Mouse (Mus musculus) CH12.LX (cell line): Measurements from ENCODE around the gene Gm4969. TPM values are rescaled to one million over a fixed set of nuclear protein-coding genes. Genes with fewer than 3 reads are reported as not detected.

Experiments
- DNase-seq: peaks from one replicate; pipeline ENCODE4 v3.0.0-alpha.2; 2013; ENCODE audit errors: extremely low read depth
- H3K27ac ChIP-seq: 2 replicates; pipeline ENCODE4 v1.5.1; 2012; ENCODE audit warnings: low read depth, mild to moderate bottlenecking, control low read depth, moderate library complexity; ENCODE audit not compliant: insufficient read depth
- H3K27me3 ChIP-seq: replicated peaks from 2 replicates; pipeline ENCODE3; 2012; ENCODE audit warnings: inconsistent platforms
- H3K36me3 ChIP-seq, 2 experiments: replicated peaks in 1 of 2; 2 replicates each; pipeline versions ENCODE3 to v1.6.1; 2012; ENCODE audit warnings: inconsistent platforms in 1 of 2, low read length in 1 of 2, mild to moderate bottlenecking in 1 of 2, mixed read lengths in 1 of 2, moderate library complexity in 1 of 2; ENCODE audit not compliant: control insufficient read depth in 1 of 2, insufficient read depth in 1 of 2
- H3K4me1 ChIP-seq, 2 experiments: 2 replicates each; pipeline ENCODE4 v1.6.1; 2012; ENCODE audit warnings: inconsistent platforms in 1 of 2, moderate library complexity in 1 of 2; ENCODE audit not compliant: insufficient read depth in 2 of 2, control insufficient read depth in 1 of 2
- H3K4me2 ChIP-seq: 2 replicates; pipeline ENCODE4 v1.6.1; 2012; ENCODE audit warnings: low read depth, mild to moderate bottlenecking, control low read depth; ENCODE audit not compliant: poor library complexity, insufficient read depth, severe bottlenecking
- H3K4me3 ChIP-seq, 3 experiments: fragments of 150-350 bp in 1 of 3; sonication (generic) in 1 of 3; replicated peaks in 1 of 3; 2 replicates each; pipeline versions ENCODE3 to v1.5.1; 2011 to 2012; ENCODE audit warnings: low read depth in 2 of 3, low read length in 2 of 3, mild to moderate bottlenecking in 2 of 3, moderate library complexity in 2 of 3, control low read depth in 1 of 3, improper control_type of control experiment in 1 of 3, inconsistent platforms in 1 of 3, mixed read lengths in 1 of 3; ENCODE audit not compliant: poor library complexity in 1 of 3
- H3K79me2 ChIP-seq: replicated peaks from 2 replicates; pipeline ENCODE4 v1.6.1; 2012; ENCODE audit warnings: mild to moderate bottlenecking, moderate library complexity; ENCODE audit not compliant: control insufficient read depth, poor library complexity, insufficient read depth, severe bottlenecking; ENCODE audit errors: extremely low read depth
- H3K9ac ChIP-seq: 2 replicates; pipeline ENCODE4 v1.6.1; 2012; ENCODE audit warnings: low read depth, mild to moderate bottlenecking, control low read depth, moderate library complexity; ENCODE audit not compliant: insufficient read depth
- H3K9me3 ChIP-seq: replicated peaks from 2 replicates; pipeline ENCODE3; 2012; ENCODE audit warnings: low read length, inconsistent platforms, mixed read lengths
- BHLHE40 ChIP-seq: IDR thresholded peaks from 2 replicates; pipeline ENCODE4 v1.6.1; 2011; ENCODE audit warnings: mild to moderate bottlenecking, low read depth, low read length, improper control_type of control experiment
- CHD1 ChIP-seq: IDR thresholded peaks from 2 replicates; pipeline ENCODE4 v1.6.1; 2012; ENCODE audit warnings: low read depth, low read length, improper control_type of control experiment, inconsistent platforms
- CHD2 ChIP-seq: IDR thresholded peaks from 2 replicates; pipeline ENCODE4 v1.6.1; 2011; ENCODE audit warnings: low read length, improper control_type of control experiment
- CTCF ChIP-seq, 2 experiments: IDR thresholded peaks in 1 of 2; conservative IDR thresholded peaks in 1 of 2; 2 replicates each; pipeline ENCODE4 v1.5.1; 2011 to 2012; ENCODE audit warnings: low read depth in 2 of 2, low read length in 2 of 2, improper control_type of control experiment in 1 of 2, inconsistent platforms in 1 of 2, mild to moderate bottlenecking in 1 of 2, moderate library complexity in 1 of 2
- E2F4 ChIP-seq: IDR thresholded peaks from 2 replicates; pipeline ENCODE4 v1.6.1; 2011; ENCODE audit warnings: low read depth, low read length, improper control_type of control experiment; ENCODE audit not compliant: insufficient replicate concordance
- ELF1 ChIP-seq: IDR thresholded peaks from 2 replicates; pipeline ENCODE4 v1.6.1; 2014; ENCODE audit warnings: low read depth, mild to moderate bottlenecking, inconsistent platforms, low read length, improper control_type of control experiment
- EP300 ChIP-seq: IDR thresholded peaks from 2 replicates; pipeline ENCODE4 v1.6.1; 2011; ENCODE audit warnings: low read length, improper control_type of control experiment
- ETS1 ChIP-seq: conservative IDR thresholded peaks from 2 replicates; pipeline ENCODE4 v1.6.1; 2012; ENCODE audit warnings: low read depth, mild to moderate bottlenecking, inconsistent platforms, low read length, improper control_type of control experiment, moderate library complexity
- GABPA ChIP-seq: IDR thresholded peaks from 2 replicates; pipeline ENCODE4 v1.6.1; 2012; ENCODE audit warnings: low read depth, low read length, improper control_type of control experiment, inconsistent platforms; ENCODE audit not compliant: insufficient replicate concordance
- HCFC1 ChIP-seq: IDR thresholded peaks from 2 replicates; pipeline ENCODE4 v1.6.1; 2012; ENCODE audit warnings: low read depth, mild to moderate bottlenecking, inconsistent platforms, low read length, improper control_type of control experiment
- IRF4 ChIP-seq: IDR thresholded peaks from 2 replicates; pipeline ENCODE4 v1.6.1; 2014; ENCODE audit warnings: low read depth, mild to moderate bottlenecking, inconsistent platforms, low read length, improper control_type of control experiment
- JUN ChIP-seq: IDR thresholded peaks from 2 replicates; pipeline ENCODE4 v1.6.1; 2011; ENCODE audit warnings: low read depth, mild to moderate bottlenecking, low read length, improper control_type of control experiment, moderate library complexity; ENCODE audit not compliant: insufficient read depth
- JUND ChIP-seq: conservative IDR thresholded peaks from 2 replicates; pipeline ENCODE4 v1.6.1; 2011; ENCODE audit warnings: low read depth, low read length, improper control_type of control experiment
- KAT2A ChIP-seq: IDR thresholded peaks from 2 replicates; pipeline ENCODE4 v1.6.1; 2012; ENCODE audit warnings: low read length, improper control_type of control experiment, inconsistent platforms; ENCODE audit not compliant: insufficient replicate concordance
- MAFK ChIP-seq: IDR thresholded peaks from 2 replicates; pipeline ENCODE4 v1.6.1; 2011; ENCODE audit warnings: low read length, improper control_type of control experiment; ENCODE audit not compliant: insufficient replicate concordance
- MAX ChIP-seq: IDR thresholded peaks from 2 replicates; pipeline ENCODE4 v1.6.1; 2011; ENCODE audit warnings: low read length, improper control_type of control experiment
- MAZ ChIP-seq: IDR thresholded peaks from 2 replicates; pipeline ENCODE4 v1.6.1; 2012; ENCODE audit warnings: low read depth, mild to moderate bottlenecking, inconsistent platforms, low read length, improper control_type of control experiment, moderate library complexity
- MEF2A ChIP-seq: IDR thresholded peaks from 2 replicates; pipeline ENCODE4 v1.6.1; 2014; ENCODE audit warnings: low read depth, mild to moderate bottlenecking, inconsistent platforms, low read length, improper control_type of control experiment, borderline replicate concordance
- MXI1 ChIP-seq: IDR thresholded peaks from 2 replicates; pipeline ENCODE4 v1.6.1; 2011; ENCODE audit warnings: mild to moderate bottlenecking, low read depth, low read length, improper control_type of control experiment
- MYC ChIP-seq: IDR thresholded peaks from 2 replicates; pipeline ENCODE4 v1.6.1; 2011; ENCODE audit warnings: low read depth, mild to moderate bottlenecking, improper control_type of control experiment, low read length
- NELFE ChIP-seq: IDR thresholded peaks from 2 replicates; pipeline ENCODE4 v1.6.1; 2011; ENCODE audit warnings: low read depth, low read length, improper control_type of control experiment
- NRF1 ChIP-seq: IDR thresholded peaks from 2 replicates; pipeline ENCODE4 v1.6.1; 2014; ENCODE audit warnings: low read depth, mild to moderate bottlenecking, inconsistent platforms, low read length, improper control_type of control experiment, moderate library complexity
- PAX5 ChIP-seq: IDR thresholded peaks from 2 replicates; pipeline ENCODE4 v1.6.1; 2012; ENCODE audit warnings: low read length, inconsistent platforms, mixed read lengths
- POLR2A ChIP-seq: IDR thresholded peaks from 2 replicates; pipeline ENCODE4 v1.6.1; 2011; ENCODE audit warnings: low read depth, mild to moderate bottlenecking, improper control_type of control experiment, low read length
- POLR2AphosphoS2 ChIP-seq: IDR thresholded peaks from 2 replicates; pipeline ENCODE4 v1.6.1; 2011; ENCODE audit warnings: low read depth, low read length, improper control_type of control experiment
- RAD21 ChIP-seq: IDR thresholded peaks from 2 replicates; pipeline ENCODE4 v1.6.1; 2011; ENCODE audit warnings: low read depth, mild to moderate bottlenecking, low read length, improper control_type of control experiment, moderate library complexity
- RCOR1 ChIP-seq: conservative IDR thresholded peaks from 2 replicates; pipeline ENCODE4 v1.6.1; 2012; ENCODE audit warnings: low read depth, mild to moderate bottlenecking, inconsistent platforms, low read length, improper control_type of control experiment
- SIN3A ChIP-seq: IDR thresholded peaks from 2 replicates; pipeline ENCODE4 v1.6.1; 2012; ENCODE audit warnings: low read length, improper control_type of control experiment, inconsistent platforms
- SMC3 ChIP-seq: IDR thresholded peaks from 2 replicates; pipeline ENCODE4 v1.6.1; 2011; ENCODE audit warnings: low read depth, low read length, improper control_type of control experiment
- TBP ChIP-seq: conservative IDR thresholded peaks from 2 replicates; pipeline ENCODE4 v1.6.1; 2011; ENCODE audit warnings: low read depth, low read length, improper control_type of control experiment
- TCF12 ChIP-seq: IDR thresholded peaks from 2 replicates; pipeline ENCODE4 v1.6.1; 2014; ENCODE audit warnings: low read depth, mild to moderate bottlenecking, inconsistent platforms, low read length, improper control_type of control experiment
- UBTF ChIP-seq: IDR thresholded peaks from 2 replicates; pipeline ENCODE4 v1.6.1; 2012; ENCODE audit warnings: low read depth, mild to moderate bottlenecking, inconsistent platforms, low read length, improper control_type of control experiment, moderate library complexity
- USF1 ChIP-seq: IDR thresholded peaks from 2 replicates; pipeline ENCODE4 v1.6.1; 2014; ENCODE audit warnings: low read depth, mild to moderate bottlenecking, inconsistent platforms, low read length, improper control_type of control experiment
- USF2 ChIP-seq: conservative IDR thresholded peaks from 2 replicates; pipeline ENCODE4 v1.6.1; 2011; ENCODE audit warnings: low read depth, low read length, improper control_type of control experiment
- ZC3H11A ChIP-seq: IDR thresholded peaks from 2 replicates; pipeline ENCODE4 v1.6.1; 2012; ENCODE audit warnings: low read depth, mild to moderate bottlenecking, inconsistent platforms, low read length, improper control_type of control experiment
- ZKSCAN1 ChIP-seq: IDR thresholded peaks from 2 replicates; pipeline ENCODE4 v1.6.1; 2012; ENCODE audit warnings: low read depth, inconsistent platforms, low read length, improper control_type of control experiment, borderline replicate concordance
- ZMIZ1 ChIP-seq: IDR thresholded peaks from 2 replicates; pipeline ENCODE4 v1.6.1; 2012; ENCODE audit warnings: low read depth, mild to moderate bottlenecking, inconsistent platforms, low read length, improper control_type of control experiment
- ZNF384 ChIP-seq: IDR thresholded peaks from 2 replicates; pipeline ENCODE4 v1.6.1; 2012; ENCODE audit warnings: low read depth, low read length, improper control_type of control experiment, inconsistent platforms
- dilution Hi-C: fragments of 300-500 bp; cut with MboI; formaldehyde crosslinking; loops from 2 replicates; pipeline ENCODE4 v1.14.3; 2020; ENCODE audit warnings: low sequenced_read_pairs; ENCODE audit not compliant: extremely low pct_unique_long_range_greater_than_20kb, extremely low pct_ligation_motif_present
- in situ Hi-C: fragments of 300-500 bp; cut with MboI; formaldehyde crosslinking; loops from 3 replicates; pipeline ENCODE4 v1.14.3; 2019; ENCODE audit warnings: low sequenced_read_pairs, low pct_ligation_motif_present, low pct_unique_long_range_greater_than_20kb, mixed read lengths
- polyA plus RNA-seq: library from polyadenylated mRNA; unstranded; fragments of >175 nt; gene quantifications from 2 replicates; pipeline ENCODE4 v1.2.1, GENCODE M21; 2012; ENCODE audit warnings: low read depth; ENCODE audit not compliant: insufficient read length
- total RNA-seq, 2 experiments: library from RNA; depleted of rRNA; stranded (reverse); fragments of 300-350 nt in 1 of 2; fragments of >200 nt in 1 of 2; gene quantifications; 2 replicates each; pipeline ENCODE4 v1.2.3; 2012 to 2014

The Gm4969 gene
- total and polyA plus RNA-seq, 3 experiments: not detected

GRCm38 (mm10) chr7:19093174-19093521, 25.0 kb downstream of the Gm4969 start:
- dilution Hi-C loops (no loop called here), in situ Hi-C loops (no loop called here)
- TF ChIP-seq MAFK: no peak
- peak; percentile 85 for TF ChIP-seq RAD21
- no peak for TF ChIP-seq ZKSCAN1
- TF ChIP-seq USF2: no peak
- TF ChIP-seq IRF4: peak; percentile 52; the same call in 1 of the 2 replicates
- TF ChIP-seq ZNF384: no peak
- no peak for TF ChIP-seq NELFE
- no peak for TF ChIP-seq CHD1
- TF ChIP-seq ZMIZ1: no peak
- TF ChIP-seq POLR2AphosphoS2: no peak
- no peak for TF ChIP-seq JUN
- TF ChIP-seq TCF12: 0 out of 2 replicates have a peak, but pooled peaks have one; percentile 34
- TF ChIP-seq GABPA: no peak
- no peak for TF ChIP-seq ETS1
- no peak for TF ChIP-seq MYC
- TF ChIP-seq USF1: no peak
- TF ChIP-seq SIN3A: no peak
- no peak for TF ChIP-seq E2F4
- peak; percentile 47 for TF ChIP-seq ZC3H11A
- peak; percentile 21; the same call in 1 of the 2 replicates for TF ChIP-seq MAX
- TF ChIP-seq CHD2: no peak
- no peak for TF ChIP-seq PAX5
- peak; percentile 65; the same call in 1 of the 2 replicates for TF ChIP-seq MXI1
- no peak for TF ChIP-seq KAT2A
- no peak for TF ChIP-seq JUND
- TF ChIP-seq SMC3: peak; percentile 86
- TF ChIP-seq ELF1: 0 out of 2 replicates have a peak, but pooled peaks have one; percentile 14
- no peak for TF ChIP-seq NRF1
- peak; percentile 73 for TF ChIP-seq MAZ
- TF ChIP-seq MEF2A: no peak
- no peak for TF ChIP-seq HCFC1
- peak; percentile 74 for TF ChIP-seq BHLHE40
- no peak for TF ChIP-seq EP300
- TF ChIP-seq CTCF (conservative IDR thresholded peaks at IDR 0.05 in 1 of 2, IDR thresholded peaks at IDR 0.05 in 1 of 2; ENCODE audit: low read depth in 2 of 2, low read length in 2 of 2): peak in 1 of 2 experiments; percentile 96; a peak in 2 of 4 replicates
- no peak for TF ChIP-seq RCOR1
- TF ChIP-seq UBTF: no peak
- no peak for TF ChIP-seq TBP
- TF ChIP-seq POLR2A: no peak
- Histone ChIP-seq H3K36me3 (no peaks in the 10 kb centered on the region), H3K4me3 (peak overlapping the region; percentile 48 to 67 (median 62)), H3K4me2 (peak overlapping the region; percentile 76), H3K27ac (no peak overlapping the region), H3K79me2 (no peaks in the 10 kb centered on the region), H3K4me1 (peaks cover 5 to 28% of the 10 kb centered on the region in 2 experiments; a peak in 3 of 4 replicates), H3K9me3 (no peaks in the 10 kb centered on the region), H3K27me3 (peaks cover 82% of the 10 kb centered on the region), H3K9ac (peak overlapping the region; percentile 1; the same call in 1 of the 2 replicates)
- peak; percentile 72 for DNase-seq
